Mouse (Mus musculus) midbrain, postnatal 0 days (tissue): ENCODE results near the gene Cdr1. TPM values are rescaled to one million over a fixed set of nuclear protein-coding genes. Genes with fewer than 3 reads are reported as not detected.

Experiments
- ATAC-seq: fragments of 200-750 bp; cut with Nextera tagmentation; 2 replicates; pipeline ENCODE4 v1.8.0; 2017; ENCODE audit warnings: moderate number of reproducible peaks, mild to moderate bottlenecking, moderate TSS enrichment, moderate library complexity; ENCODE audit not compliant: low FRiP score
- DNase-seq: peaks from one replicate; pipeline ENCODE4 v3.0.0-alpha.2; 2015; ENCODE audit warnings: low spot score
- H3K27ac ChIP-seq: fragments of 300-500 bp; sonication (generic); 2 replicates; pipeline ENCODE4 v1.5.1; 2014; ENCODE audit warnings: low read depth, mild to moderate bottlenecking, low read length, mixed read lengths
- H3K27me3 ChIP-seq: fragments of 300-500 bp; sonication (generic); 2 replicates; pipeline ENCODE4 v1.6.1; 2014; ENCODE audit warnings: low read length, control low read depth, mixed read lengths; ENCODE audit not compliant: insufficient read depth
- H3K36me3 ChIP-seq: fragments of 300-500 bp; sonication (generic); 2 replicates; pipeline ENCODE4 v1.6.1; 2014; ENCODE audit warnings: low read length, control low read depth, mixed read lengths; ENCODE audit not compliant: insufficient read depth
- H3K4me1 ChIP-seq: fragments of 300-500 bp; sonication (generic); 2 replicates; pipeline ENCODE4 v1.6.1; 2014; ENCODE audit warnings: mild to moderate bottlenecking, control low read depth, antibody characterized with exemption, low read length, mixed read lengths; ENCODE audit not compliant: insufficient read depth
- H3K4me2 ChIP-seq: fragments of 300-500 bp; sonication (generic); 2 replicates; pipeline ENCODE4 v1.6.1; 2014; ENCODE audit warnings: low read depth, mild to moderate bottlenecking, low read length, mixed read lengths; ENCODE audit not compliant: poor library complexity, severe bottlenecking
- H3K4me3 ChIP-seq: fragments of 300-500 bp; sonication (generic); 2 replicates; pipeline ENCODE4 v1.5.1; 2014; ENCODE audit warnings: low read depth, mild to moderate bottlenecking, low read length, moderate library complexity
- H3K9ac ChIP-seq: fragments of 300-500 bp; sonication (generic); replicated peaks from 2 replicates; pipeline ENCODE4 v1.6.1; 2014; ENCODE audit warnings: mild to moderate bottlenecking, low read length, moderate library complexity, mixed read lengths; ENCODE audit not compliant: poor library complexity, severe bottlenecking
- H3K9me3 ChIP-seq: fragments of 300-500 bp; sonication (generic); 2 replicates; pipeline ENCODE4 v1.6.1; 2016; ENCODE audit warnings: low read length, control low read depth
- CTCF ChIP-seq: IDR thresholded peaks from 2 replicates; pipeline ENCODE4 v1.5.1; 2016; ENCODE audit warnings: antibody characterized with exemption, mild to moderate bottlenecking
- WGBS: fragments of 180-500 bp; shearing (Covaris S2); extraction: QIAGEN DNeasy Blood & Tissue Kit; methylation state at CpG from one replicate; pipeline ENCODE4 v1.1.7; 2014; 5-methylcytosine and 5-hydroxymethylcytosine counted together
- microRNA-seq: library from miRNA; unstranded; fragments of <30 nt; microRNA quantifications from one replicate; pipeline ENCODE4, GENCODE M21; 2016; ENCODE audit warnings: borderline number of aligned reads
- polyA plus RNA-seq: library from polyadenylated mRNA; unstranded; fragments of >200 nt; fragmentation: Nextera tagmentation; extraction: Ambion mirVana; gene quantifications from 2 replicates; pipeline ENCODE4 v1.2.1, GENCODE M21; 2015
- total RNA-seq: library from RNA; depleted of rRNA; stranded (reverse); fragments of >200 nt; gene quantifications from 2 replicates; pipeline ENCODE4 v1.2.3, GENCODE M21; 2014

The Cdr1 gene
- total and polyA plus RNA-seq, 2 experiments from 2014 or later, result 5.2 TPM; not detected in 1

GRCm38 (mm10) chrX:61146569-61146968 is 38.8 kb downstream of the Cdr1 start:
- no peak for ATAC-seq
- H3K36me3 ChIP-seq, result no peaks in the 10 kb centered on the region
- no peak for DNase-seq
- no peak overlapping the region for H3K9ac ChIP-seq
- no peak for TF ChIP-seq CTCF
- no peak overlapping the region for H3K4me3 ChIP-seq
- no peaks in the 10 kb centered on the region for H3K27me3 ChIP-seq
- no peaks in the 10 kb centered on the region for H3K9me3 ChIP-seq
- H3K4me1 ChIP-seq, result no peaks in the 10 kb centered on the region
- no peak overlapping the region for H3K27ac ChIP-seq
- WGBS, result 41% methylated on average over 2 of the region's 2 CpGs
- H3K4me2 ChIP-seq, result no peak overlapping the region

DNA sequence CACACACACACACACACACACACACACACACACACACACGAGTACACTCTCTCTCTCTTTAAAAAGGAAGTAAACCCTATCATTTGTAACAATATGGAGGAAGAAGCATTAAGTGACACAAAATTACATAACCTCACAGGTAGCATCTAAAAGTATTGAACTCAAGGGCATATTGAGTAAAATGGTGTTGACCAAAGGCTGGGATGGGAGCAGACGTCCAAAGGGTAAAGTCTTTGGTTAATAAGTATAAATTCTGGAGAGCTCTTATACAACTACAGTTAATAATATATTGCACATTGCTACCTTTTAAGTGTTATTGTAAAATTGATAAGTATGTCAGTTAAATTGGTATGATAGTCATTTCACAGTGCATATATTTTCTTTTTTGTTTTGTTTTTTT is 39.9 kb downstream of the Cdr1 start:
- Histone ChIP-seq H3K4me1 (no peaks in the 10 kb centered on the region), H3K9me3 (no peaks in the 10 kb centered on the region), H3K9ac (no peak overlapping the region), H3K36me3 (no peaks in the 10 kb centered on the region), H3K4me3 (no peak overlapping the region), H3K27ac (no peak overlapping the region), H3K4me2 (no peak overlapping the region), H3K27me3 (no peaks in the 10 kb centered on the region)
- no peak for TF ChIP-seq CTCF
- DNase-seq, result no peak
- WGBS, result 86% methylated on average over 2 of the region's 2 CpGs
- no peak for ATAC-seq

- no peak overlapping the region for H3K4me2 ChIP-seq
- ATAC-seq (0 out of 2 replicates have a peak, but pooled peaks have one; percentile 27), DNase-seq (no peak)
- H3K4me1 ChIP-seq, result no peaks in the 10 kb centered on the region
- H3K36me3 ChIP-seq, result no peaks in the 10 kb centered on the region
- WGBS, result 73% methylated on average over 4 of the region's 4 CpGs
- H3K9ac ChIP-seq, result no peak overlapping the region
- H3K27me3 ChIP-seq, result no peaks in the 10 kb centered on the region
- no peak overlapping the region for H3K4me3 ChIP-seq
- no peak overlapping the region for H3K27ac ChIP-seq
- no peaks in the 10 kb centered on the region for H3K9me3 ChIP-seq
- peak; percentile 49 for TF ChIP-seq CTCF
Measured at GRCm38 (mm10) chrX:61134592-61134991, 50.8 kb downstream of the Cdr1 start.

Small RNAs within 50 kb of the gene (microRNA-seq; reads per million reads assigned to microRNA genes)
- gene Gm24396, result not detected
